Mouse (Mus musculus): ENCODE results near the gene Cirbp.

GRCm38 (mm10) chr10:80168038-80168661 lies 2.4 kb downstream of the Cirbp start:
- TF ChIP-seq CTCF (IDR thresholded peaks at IDR 0.05; ENCODE audit: extremely low read depth, insufficient read depth, low read length) (no peak), POLR2A (IDR thresholded peaks at IDR 0.05; ENCODE audit: extremely low read depth, insufficient read depth, low read length) (peak; percentile 14; the same call in 1 of the 2 replicates)
